Mouse (Mus musculus) embryonic facial prominence, embryonic 14.5 days (tissue): ENCODE data around the gene Becn1. TPM values are rescaled to one million over a fixed set of nuclear protein-coding genes. Genes with fewer than 3 reads are reported as not detected.

ENCODE experiments used
- ATAC-seq: fragments of 200-750 bp; cut with Nextera tagmentation; 2 replicates; pipeline ENCODE4 v1.8.0; 2017; ENCODE audit warnings: low read depth, moderate number of reproducible peaks, moderate TSS enrichment
- DNase-seq: peaks from one replicate; pipeline ENCODE4 v3.0.0-alpha.2; 2015; ENCODE audit warnings: low spot score
- H3K27ac ChIP-seq: fragments of 300-500 bp; sonication (generic); replicated peaks from 2 replicates; pipeline ENCODE4 v1.5.1; 2014; ENCODE audit warnings: low read depth, mild to moderate bottlenecking, low read length, moderate library complexity
- H3K27me3 ChIP-seq: fragments of 300-500 bp; sonication (generic); replicated peaks from 2 replicates; pipeline ENCODE4 v1.6.1; 2014; ENCODE audit warnings: low read length; ENCODE audit not compliant: control insufficient read depth, insufficient read depth
- H3K36me3 ChIP-seq: fragments of 300-500 bp; sonication (generic); 2 replicates; pipeline ENCODE4 v1.6.1; 2014; ENCODE audit warnings: low read length, mixed read lengths; ENCODE audit not compliant: control insufficient read depth, insufficient read depth
- H3K4me1 ChIP-seq: fragments of 300-500 bp; sonication (generic); 2 replicates; pipeline ENCODE4 v1.6.1; 2014; ENCODE audit warnings: antibody characterized with exemption, low read length; ENCODE audit not compliant: control insufficient read depth, insufficient read depth
- H3K4me2 ChIP-seq: fragments of 300-500 bp; sonication (generic); 2 replicates; pipeline ENCODE4 v1.6.1; 2014; ENCODE audit warnings: low read depth, mild to moderate bottlenecking, low read length, moderate library complexity, mixed read lengths
- H3K4me3 ChIP-seq: fragments of 300-500 bp; sonication (generic); 2 replicates; pipeline ENCODE4 v1.5.1; 2014; ENCODE audit warnings: low read depth, mild to moderate bottlenecking, low read length
- H3K9ac ChIP-seq: fragments of 300-500 bp; sonication (generic); 2 replicates; pipeline ENCODE4 v1.6.1; 2014; ENCODE audit warnings: low read depth, mild to moderate bottlenecking, low read length, moderate library complexity, mixed read lengths
- H3K9me3 ChIP-seq: fragments of 300-500 bp; sonication (generic); 2 replicates; pipeline ENCODE4 v1.6.1; 2016; ENCODE audit warnings: low read length; ENCODE audit not compliant: control insufficient read depth
- WGBS: fragments of 180-500 bp; shearing (Covaris S2); extraction: QIAGEN DNeasy Blood & Tissue Kit; methylation state at CpG from one replicate; pipeline ENCODE4 v1.1.7; 2014; 5-methylcytosine and 5-hydroxymethylcytosine counted together
- polyA plus RNA-seq: library from polyadenylated mRNA; unstranded; fragments of >200 nt; fragmentation: Nextera tagmentation; extraction: Ambion mirVana; gene quantifications from 2 replicates; pipeline ENCODE4 v1.2.1, GENCODE M21; 2014

Becn1 gene
- polyA plus RNA-seq: 134 and 139 TPM in 2 replicates

DNA sequence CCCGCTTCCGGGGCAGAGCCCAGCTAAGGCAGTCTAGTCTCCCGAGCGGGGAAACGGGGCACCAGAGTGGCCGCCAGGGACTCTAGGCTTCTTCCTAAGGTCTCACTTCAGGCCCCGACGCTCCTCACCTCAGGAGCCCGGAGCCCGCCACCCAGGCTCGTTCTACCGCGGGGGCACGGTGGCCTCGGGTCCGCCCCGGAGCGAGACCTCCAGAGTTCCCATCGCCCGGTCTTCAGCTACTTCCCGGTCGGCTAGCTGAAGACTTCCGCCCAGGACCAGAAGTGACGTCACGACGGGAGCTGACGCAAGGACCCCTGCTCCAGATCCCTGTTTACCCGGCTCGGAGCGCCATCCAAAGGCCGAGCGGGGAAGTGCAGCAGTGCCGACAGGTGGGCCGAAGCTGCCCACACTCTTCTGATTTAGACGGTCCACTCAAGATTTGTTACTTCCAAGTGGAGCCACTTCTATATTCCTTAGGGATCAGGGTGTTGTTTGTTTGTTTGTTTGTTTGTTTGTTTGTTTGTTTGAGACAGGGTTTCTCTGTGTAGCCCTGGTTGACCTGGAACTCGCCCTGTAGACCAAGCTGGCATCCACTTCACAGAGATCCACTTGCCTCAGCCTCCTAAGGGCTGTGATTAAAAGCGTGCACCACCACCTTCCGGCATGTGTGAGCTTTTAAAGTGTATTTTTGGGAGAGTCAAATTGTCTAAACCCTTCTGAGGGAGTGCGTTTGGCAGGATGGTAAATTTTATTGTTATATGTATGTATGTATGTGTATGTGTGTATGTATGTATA is at the start of gene Becn1:
Gene Becn1 (minus strand): TSS at position 283 of the 795 bp plus-strand sequence.
- WGBS: 7% methylated on average over 30 of the region's 39 CpGs
- DNase-seq (peak; percentile 98), ATAC-seq (peak; percentile 95)
- Histone ChIP-seq H3K9ac (peak within 1 kb of the TSS; percentile 87), H3K9me3 (no peaks in the 10 kb centered on the region), H3K27ac (peak within 1 kb of the TSS; percentile 52; the same call in 1 of the 2 replicates), H3K36me3 (peaks cover 22% of the 10 kb centered on the region), H3K4me1 (peaks cover 10% of the 10 kb centered on the region), H3K4me3 (peak within 1 kb of the TSS; percentile 82), H3K4me2 (peak within 1 kb of the TSS; percentile 92), H3K27me3 (no peaks in the 10 kb centered on the region)

DNA sequence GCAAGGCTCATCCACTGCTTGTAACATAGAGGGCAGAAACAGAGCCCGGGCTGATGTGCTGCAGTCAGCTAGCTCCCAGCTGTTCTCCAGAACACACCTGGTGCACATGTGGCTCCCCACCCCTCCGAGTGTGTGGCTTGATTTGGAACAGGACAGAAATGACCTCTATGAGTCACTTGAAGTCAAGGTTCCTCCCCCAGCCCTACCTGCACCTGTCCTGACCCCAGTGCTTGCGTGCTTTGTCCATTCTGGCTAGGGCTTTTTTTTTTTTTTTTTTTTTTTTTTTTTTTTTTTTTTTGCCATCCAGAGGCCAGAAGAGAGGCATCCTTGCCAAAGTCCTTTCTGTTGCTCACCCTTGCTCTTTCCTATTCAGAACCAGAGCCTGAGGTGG is 49.6 kb upstream of the Becn1 start:
- no peak overlapping the region for H3K4me3 ChIP-seq
- no peak overlapping the region for H3K4me2 ChIP-seq
- DNase-seq (no peak), ATAC-seq (no peak)
- no peaks in the 10 kb centered on the region for H3K27me3 ChIP-seq
- H3K36me3 ChIP-seq: no peaks in the 10 kb centered on the region
- peaks cover 6% of the 10 kb centered on the region; the same call in 1 of the 2 replicates for H3K9me3 ChIP-seq
- WGBS: 53% methylated on average over 3 of the region's 3 CpGs
- H3K4me1 ChIP-seq: no peaks in the 10 kb centered on the region
- no peak overlapping the region for H3K9ac ChIP-seq
- H3K27ac ChIP-seq: no peak overlapping the region

DNA sequence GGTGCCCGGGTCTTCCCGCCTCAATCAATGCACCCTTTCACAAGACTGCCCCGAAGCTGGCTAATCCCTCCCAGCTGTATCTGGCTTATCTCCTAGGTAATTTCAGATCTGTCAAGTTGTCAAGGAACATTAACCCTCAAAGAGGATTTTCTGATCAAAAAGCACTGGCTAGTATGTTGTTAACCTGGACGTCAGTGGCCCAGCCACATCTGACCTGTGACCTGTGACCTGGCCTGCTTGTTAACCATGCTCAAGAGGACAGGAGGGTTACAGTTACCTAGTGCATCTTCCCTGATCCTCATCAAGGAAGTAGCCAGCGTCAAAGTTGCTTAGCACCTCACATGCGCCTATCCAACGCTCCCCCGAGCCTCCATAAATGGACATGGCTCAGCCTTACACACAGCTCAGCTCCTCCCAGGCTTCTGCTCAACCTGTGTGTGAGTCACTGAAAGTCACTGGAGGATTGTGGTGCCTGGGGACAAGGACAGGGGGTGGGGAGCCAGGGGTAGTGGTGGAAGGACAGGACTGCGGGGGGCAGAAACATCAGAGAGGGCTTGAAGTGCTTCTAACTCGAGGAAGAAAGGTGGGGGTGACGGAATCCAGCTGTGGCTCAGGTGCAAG is 49.1 kb upstream of the Becn1 start:
- Histone ChIP-seq H3K9me3 (peaks cover 6% of the 10 kb centered on the region; the same call in 1 of the 2 replicates), H3K4me3 (no peak overlapping the region), H3K4me2 (no peak overlapping the region), H3K27ac (no peak overlapping the region), H3K27me3 (no peaks in the 10 kb centered on the region), H3K9ac (no peak overlapping the region), H3K36me3 (no peaks in the 10 kb centered on the region), H3K4me1 (no peaks in the 10 kb centered on the region)
- WGBS: 45% methylated on average over 11 of the region's 11 CpGs
- no peak for DNase-seq
- no peak for ATAC-seq

DNA sequence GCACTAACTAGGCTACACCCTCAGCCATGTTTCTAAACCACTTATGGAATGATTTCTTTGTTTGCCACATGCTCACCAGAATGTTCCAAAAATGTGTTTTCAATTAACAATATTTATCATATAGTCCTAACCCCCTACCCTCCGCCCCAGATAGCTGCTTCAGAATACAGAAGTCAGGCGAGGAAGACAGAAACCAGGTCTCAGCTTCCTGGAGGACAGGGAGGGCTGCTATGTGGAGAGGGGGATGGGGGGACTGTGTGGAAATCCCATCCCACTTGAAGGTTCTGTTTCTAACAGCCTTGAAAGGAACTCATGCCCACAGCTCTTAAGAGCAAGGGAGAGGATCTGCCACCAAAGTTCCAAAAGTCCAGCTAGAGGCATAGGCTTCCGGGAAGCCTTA is 47.1 kb upstream of the Becn1 start:
- peak; percentile 54 for DNase-seq

DNA sequence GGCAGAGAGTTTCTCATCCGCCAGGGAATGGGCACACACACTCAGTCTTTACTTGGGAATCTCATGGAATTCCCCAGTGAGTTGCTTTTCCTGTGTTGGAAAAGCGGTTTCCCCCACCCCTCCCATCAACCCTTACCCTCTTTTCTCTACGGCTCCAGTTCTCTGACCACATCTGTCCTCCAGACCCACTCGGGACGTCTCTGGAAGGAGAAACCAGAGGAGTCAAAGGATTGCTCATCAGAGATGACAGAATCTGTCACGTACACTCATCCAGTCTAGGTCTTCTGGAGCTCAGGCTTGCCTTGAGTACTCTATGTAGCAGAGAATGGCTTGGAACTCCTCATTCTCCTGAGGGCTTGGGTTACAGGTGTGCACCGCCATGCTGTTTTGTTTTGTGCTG is 46.7 kb upstream of the Becn1 start:
- peaks cover 6% of the 10 kb centered on the region; the same call in 1 of the 2 replicates for H3K9me3 ChIP-seq
- no peaks in the 10 kb centered on the region for H3K36me3 ChIP-seq
- H3K27ac ChIP-seq: peak overlapping the region; percentile 48; the same call in 1 of the 2 replicates
- H3K9ac ChIP-seq: no peak overlapping the region
- H3K27me3 ChIP-seq: no peaks in the 10 kb centered on the region
- ATAC-seq (no peak), DNase-seq (peak; percentile 45)
- no peak overlapping the region for H3K4me2 ChIP-seq
- WGBS: 50% methylated on average over 7 of the region's 7 CpGs
- no peaks in the 10 kb centered on the region for H3K4me1 ChIP-seq
- no peak overlapping the region for H3K4me3 ChIP-seq

More for the DNA sequence above, 47.1 kb upstream of the Becn1 start:
- Histone ChIP-seq H3K4me3 (no peak overlapping the region), H3K4me2 (no peak overlapping the region), H3K4me1 (no peaks in the 10 kb centered on the region), H3K27ac (peak overlapping the region; percentile 48; the same call in 1 of the 2 replicates), H3K9me3 (peaks cover 6% of the 10 kb centered on the region; the same call in 1 of the 2 replicates), H3K27me3 (no peaks in the 10 kb centered on the region), H3K36me3 (no peaks in the 10 kb centered on the region), H3K9ac (no peak overlapping the region)
- ATAC-seq: no peak
- WGBS: 45% methylated on average over 3 of the region's 3 CpGs

DNA sequence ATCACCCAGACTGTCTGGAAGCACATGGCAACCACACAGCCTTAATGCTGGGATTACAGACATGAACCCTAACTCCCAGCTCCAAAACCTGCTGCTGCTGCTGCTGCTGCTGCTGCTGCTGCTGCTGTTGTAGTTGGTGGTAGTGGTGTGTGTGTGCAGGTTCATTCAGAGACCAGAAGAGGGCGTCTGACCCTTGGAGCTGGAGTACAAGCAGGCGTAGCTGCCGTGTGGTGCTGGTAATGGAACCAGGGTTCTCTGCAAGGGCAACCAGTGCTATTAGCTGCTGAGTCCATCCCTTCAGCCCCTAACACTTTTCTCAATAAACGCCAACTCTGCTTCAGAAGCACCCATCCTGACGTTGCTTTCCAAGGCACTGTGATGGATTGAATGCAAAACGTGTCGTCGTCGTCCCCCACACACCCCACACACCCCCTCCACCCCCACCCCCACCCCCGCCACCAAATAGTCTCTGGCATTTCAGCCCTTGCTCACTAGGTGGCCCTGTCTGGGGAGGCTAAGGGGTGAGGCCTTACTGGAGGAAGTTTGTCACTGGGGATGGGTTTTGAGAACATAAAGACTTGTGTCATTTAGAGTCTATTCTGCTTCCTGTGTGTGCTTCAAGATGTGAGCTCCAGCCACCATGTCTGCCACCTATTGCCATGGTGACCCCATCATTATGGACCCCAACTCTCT is 45.1 kb upstream of the Becn1 start:
- Histone ChIP-seq H3K4me1 (no peaks in the 10 kb centered on the region), H3K27me3 (no peaks in the 10 kb centered on the region), H3K36me3 (no peaks in the 10 kb centered on the region), H3K4me3 (no peak overlapping the region), H3K9ac (no peak overlapping the region), H3K9me3 (peaks cover 6% of the 10 kb centered on the region; the same call in 1 of the 2 replicates), H3K27ac (no peak overlapping the region), H3K4me2 (no peak overlapping the region)
- DNase-seq: no peak
- no peak for ATAC-seq
- 71% methylated on average over 10 of the region's 10 CpGs for WGBS

DNA sequence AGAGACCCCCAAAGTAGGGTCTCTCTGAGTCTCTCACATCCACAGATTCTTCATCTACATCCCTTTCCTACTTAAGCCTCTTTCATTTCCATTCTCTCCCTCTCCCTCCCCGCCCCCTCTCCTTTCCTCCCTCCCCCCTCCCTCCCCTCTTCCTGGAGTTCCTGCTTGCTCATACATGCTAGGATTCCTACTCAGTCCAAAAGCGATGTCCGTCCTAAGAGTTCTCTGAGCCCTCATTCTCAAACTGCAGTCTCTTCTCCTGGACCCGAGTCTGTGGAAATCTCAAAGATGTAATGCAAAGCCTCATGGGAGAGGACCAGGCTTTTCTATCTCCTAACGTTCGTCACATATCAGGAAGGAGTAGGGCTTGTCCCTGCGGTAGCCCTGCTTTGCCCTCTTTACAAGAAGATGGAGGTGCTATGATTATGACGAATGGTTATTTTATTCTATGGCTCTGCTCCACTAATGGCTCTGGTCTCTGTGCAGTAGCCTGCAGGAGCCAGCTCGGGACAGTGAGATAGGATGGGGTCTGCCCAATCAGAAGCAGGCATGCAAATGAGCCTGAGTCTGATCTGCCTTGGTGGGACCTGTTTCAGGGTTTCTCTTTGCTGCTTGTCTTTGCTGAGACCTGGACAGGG is 36.2 kb upstream of the Becn1 start:
- Histone ChIP-seq H3K27me3 (no peaks in the 10 kb centered on the region), H3K27ac (peak overlapping the region; percentile 10; the same call in 1 of the 2 replicates), H3K4me1 (peaks cover 14% of the 10 kb centered on the region), H3K9ac (0 out of 2 replicates have a peak overlapping the region, but pooled peaks have one; percentile 30), H3K36me3 (no peaks in the 10 kb centered on the region), H3K9me3 (no peaks in the 10 kb centered on the region), H3K4me3 (peak overlapping the region; percentile 18), H3K4me2 (peak overlapping the region; percentile 49)
- peak; percentile 84 for DNase-seq
- peak; percentile 91 for ATAC-seq
- 2% methylated on average over 9 of the region's 9 CpGs for WGBS

DNA sequence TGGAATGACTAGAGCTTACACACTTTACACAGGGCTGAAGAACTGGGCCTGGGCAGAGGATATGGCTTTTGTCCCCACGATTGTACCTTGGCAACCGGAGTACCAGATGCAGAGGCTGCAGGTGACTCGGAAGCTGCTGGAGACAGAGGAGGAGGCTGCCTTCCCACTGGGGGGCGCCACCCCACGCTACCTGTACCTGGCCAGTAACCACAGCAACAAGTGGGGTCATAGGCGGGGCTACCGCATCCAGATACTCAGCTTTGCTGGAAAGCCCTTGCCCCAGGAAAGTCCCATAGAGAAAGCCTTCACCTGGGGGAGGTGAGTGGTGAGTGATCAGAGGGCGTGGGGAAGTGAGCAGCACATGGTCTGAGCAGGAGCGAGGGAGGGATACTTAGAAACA is 33.6 kb upstream of the Becn1 start:
- no peaks in the 10 kb centered on the region for H3K36me3 ChIP-seq

More for the DNA sequence above, 33.6 kb upstream of the Becn1 start:
- Histone ChIP-seq H3K4me3 (no peak overlapping the region), H3K27ac (no peak overlapping the region), H3K27me3 (no peaks in the 10 kb centered on the region), H3K9ac (no peak overlapping the region), H3K9me3 (no peaks in the 10 kb centered on the region), H3K4me2 (no peak overlapping the region), H3K4me1 (peaks cover 14% of the 10 kb centered on the region)
- 89% methylated on average over 9 of the region's 9 CpGs for WGBS
- DNase-seq: no peak
- ATAC-seq: no peak
